Mouse (Mus musculus): ENCODE data around the gene Il13.

Il13 gene

GRCm38 (mm10) chr11:53632122-53632733 is 2.3 kb downstream of the Il13 start:
- no peak for DNase-seq (ENCODE audit: low read depth, low spot score)

GRCm38 (mm10) chr11:53627859-53628258 is 6.6 kb downstream of the Il13 start:
- peak; percentile 78 for DNase-seq (ENCODE audit: low read depth, low spot score)

GRCm38 (mm10) chr11:53626802-53627373 is 7.6 kb downstream of the Il13 start:
- no peak for DNase-seq (ENCODE audit: low read depth, low spot score)

GRCm38 (mm10) chr11:53624124-53624523 is 10.4 kb downstream of the Il13 start:
- DNase-seq (ENCODE audit: low read depth, low spot score): no peak

- DNase-seq (ENCODE audit: low read depth, low spot score): no peak
Observed at GRCm38 (mm10) chr11:53623573-53623972, 10.9 kb downstream of the Il13 start.

GRCm38 (mm10) chr11:53622440-53622806 is 12.1 kb downstream of the Il13 start:
- DNase-seq (ENCODE audit: low read depth, low spot score): no peak

GRCm38 (mm10) chr11:53621582-53622439 is 12.7 kb downstream of the Il13 start:
- no peak for DNase-seq (ENCODE audit: low read depth, low spot score)

- no peak for DNase-seq (ENCODE audit: low read depth, low spot score)
Observed at GRCm38 (mm10) chr11:53620094-53620493, 14.4 kb downstream of the Il13 start.

GRCm38 (mm10) chr11:53619428-53619827 is 15.1 kb downstream of the Il13 start:
- DNase-seq (ENCODE audit: low read depth, low spot score): no peak

- DNase-seq (ENCODE audit: low read depth, low spot score): no peak
Observed at GRCm38 (mm10) chr11:53618619-53619198, 15.8 kb downstream of the Il13 start, which contains the start of gene Il4. Il4 (minus strand) TSS chr11:53618669.

GRCm38 (mm10) chr11:53617562-53618109 is 16.9 kb downstream of the Il13 start:
- DNase-seq (ENCODE audit: low read depth, low spot score): no peak

- DNase-seq (ENCODE audit: low read depth, low spot score): no peak
Observed at GRCm38 (mm10) chr11:53616748-53617558, 17.5 kb downstream of the Il13 start.

- DNase-seq (ENCODE audit: low read depth, low spot score): no peak
Observed at GRCm38 (mm10) chr11:53615575-53615974, 18.9 kb downstream of the Il13 start.

GRCm38 (mm10) chr11:53615172-53615571 is 19.3 kb downstream of the Il13 start:
- DNase-seq (ENCODE audit: low read depth, low spot score): no peak

GRCm38 (mm10) chr11:53609672-53610071 is 24.8 kb downstream of the Il13 start:
- DNase-seq (ENCODE audit: low read depth, low spot score): no peak

- no peak for DNase-seq (ENCODE audit: low read depth, low spot score)
Observed at GRCm38 (mm10) chr11:53609231-53609630, 25.3 kb downstream of the Il13 start.

- no peak for DNase-seq (ENCODE audit: low read depth, low spot score)
Observed at GRCm38 (mm10) chr11:53605609-53606008, 28.9 kb downstream of the Il13 start.

GRCm38 (mm10) chr11:53604983-53605382 is 29.5 kb downstream of the Il13 start:
- no peak for DNase-seq (ENCODE audit: low read depth, low spot score)

- no peak for DNase-seq (ENCODE audit: low read depth, low spot score)
Observed at GRCm38 (mm10) chr11:53591116-53591515, 43.4 kb downstream of the Il13 start.

GRCm38 (mm10) chr11:53590368-53590768 is 44.1 kb downstream of the Il13 start:
- no peak for DNase-seq (ENCODE audit: low read depth, low spot score)

GRCm38 (mm10) chr11:53588279-53588678 is 46.2 kb downstream of the Il13 start:
- DNase-seq (ENCODE audit: low read depth, low spot score): no peak

Measured in embryo, embryonic 11.5 days (tissue).